Mouse (Mus musculus) testis, adult 2 months (tissue): ENCODE measurements around the gene Nos1. TPM values are rescaled to one million over a fixed set of nuclear protein-coding genes. Genes with fewer than 3 reads are reported as not detected.

Experiments
- H3K27ac ChIP-seq: fragments of 200-500 bp; 2 replicates; pipeline ENCODE4 v1.5.1; 2012; ENCODE audit warnings: low read depth, low read length; ENCODE audit not compliant: control insufficient read depth, insufficient read depth
- H3K27me3 ChIP-seq: fragments of 200-500 bp; 2 replicates; pipeline ENCODE4 v1.6.1; 2012; ENCODE audit warnings: mild to moderate bottlenecking, low read length, moderate library complexity; ENCODE audit not compliant: control insufficient read depth, insufficient read depth
- H3K36me3 ChIP-seq: fragments of 200-500 bp; 2 replicates; pipeline ENCODE4 v1.6.1; 2012; ENCODE audit warnings: mild to moderate bottlenecking, low read length; ENCODE audit not compliant: control insufficient read depth, insufficient read depth
- H3K4me1 ChIP-seq: fragments of 200-500 bp; 2 replicates; pipeline ENCODE4 v1.6.1; 2012; ENCODE audit warnings: low read length; ENCODE audit not compliant: control insufficient read depth, insufficient read depth
- H3K4me3 ChIP-seq: fragments of 200-500 bp; 2 replicates; pipeline ENCODE4 v1.5.1; 2012; ENCODE audit warnings: low read depth, mild to moderate bottlenecking, low read length, moderate library complexity, mixed read lengths; ENCODE audit not compliant: control insufficient read depth
- CTCF ChIP-seq: fragments of 200-500 bp; IDR thresholded peaks from 2 replicates; pipeline ENCODE4 v1.5.1; 2012; ENCODE audit warnings: low read depth, mild to moderate bottlenecking, inconsistent platforms, low read length, moderate library complexity; ENCODE audit not compliant: control insufficient read depth, insufficient read depth, insufficient replicate concordance
- POLR2A ChIP-seq: fragments of 200-500 bp; IDR thresholded peaks from 2 replicates; pipeline ENCODE4 v1.6.1; 2012; ENCODE audit warnings: low read depth, mild to moderate bottlenecking, inconsistent platforms, low read length, moderate library complexity; ENCODE audit not compliant: control insufficient read depth
- polyA plus RNA-seq: library from polyadenylated mRNA; depleted of rRNA; stranded (reverse); fragments of >200 nt; gene quantifications from 2 replicates; pipeline ENCODE4 v1.2.3, GENCODE M21; 2012

Nos1 gene
- polyA plus RNA-seq, 1 experiment, result 0.94 TPM

DNA sequence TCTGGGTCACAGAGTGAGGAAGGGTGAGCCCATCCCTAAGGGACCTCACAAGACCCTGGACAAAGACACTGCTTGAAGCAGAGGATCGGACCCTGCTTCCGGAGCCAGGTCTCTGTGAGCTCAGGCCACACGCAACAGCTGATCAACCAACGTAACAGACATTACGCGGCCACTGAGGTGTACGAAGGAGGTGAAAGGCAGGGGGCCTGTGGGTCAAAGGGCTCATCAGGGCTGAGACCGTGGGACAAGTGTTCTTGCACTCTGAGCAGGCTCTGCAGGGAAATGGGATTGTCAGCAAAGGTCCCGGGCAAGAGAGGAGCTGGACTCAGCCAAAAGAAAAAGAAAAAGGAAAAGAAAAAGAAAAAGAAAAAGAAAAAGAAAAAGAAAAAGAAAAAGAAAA, 186.1 kb downstream of the Nos1 start:
- Histone ChIP-seq H3K4me1 (no peaks in the 10 kb centered on the region; the same call in 1 of the 2 replicates), H3K4me3 (no peak overlapping the region), H3K36me3 (no peaks in the 10 kb centered on the region), H3K27me3 (no peaks in the 10 kb centered on the region), H3K27ac (peak overlapping the region; percentile 7; the same call in 1 of the 2 replicates)
- no peak for TF ChIP-seq CTCF
- TF ChIP-seq POLR2A, result no peak

- H3K27ac ChIP-seq, result 0 out of 2 replicates have a peak overlapping the region, but pooled peaks have one; percentile 37
- no peaks in the 10 kb centered on the region for H3K27me3 ChIP-seq
- H3K36me3 ChIP-seq, result no peaks in the 10 kb centered on the region
- no peak overlapping the region for H3K4me3 ChIP-seq
- TF ChIP-seq CTCF, result no peak
- TF ChIP-seq POLR2A, result no peak
- H3K4me1 ChIP-seq, result no peaks in the 10 kb centered on the region; the same call in 1 of the 2 replicates
Measured at GRCm38 (mm10) chr5:117967659-117968069, 186.8 kb downstream of the Nos1 start.

- no peaks in the 10 kb centered on the region; the same call in 1 of the 2 replicates for H3K4me1 ChIP-seq
- peak overlapping the region; percentile 57; the same call in 1 of the 2 replicates for H3K27ac ChIP-seq
- TF ChIP-seq POLR2A, result no peak
- TF ChIP-seq CTCF, result no peak
- H3K27me3 ChIP-seq, result no peaks in the 10 kb centered on the region
- H3K4me3 ChIP-seq, result no peak overlapping the region
- no peaks in the 10 kb centered on the region for H3K36me3 ChIP-seq
Measured at GRCm38 (mm10) chr5:117969681-117970427, 189.0 kb downstream of the Nos1 start.

DNA sequence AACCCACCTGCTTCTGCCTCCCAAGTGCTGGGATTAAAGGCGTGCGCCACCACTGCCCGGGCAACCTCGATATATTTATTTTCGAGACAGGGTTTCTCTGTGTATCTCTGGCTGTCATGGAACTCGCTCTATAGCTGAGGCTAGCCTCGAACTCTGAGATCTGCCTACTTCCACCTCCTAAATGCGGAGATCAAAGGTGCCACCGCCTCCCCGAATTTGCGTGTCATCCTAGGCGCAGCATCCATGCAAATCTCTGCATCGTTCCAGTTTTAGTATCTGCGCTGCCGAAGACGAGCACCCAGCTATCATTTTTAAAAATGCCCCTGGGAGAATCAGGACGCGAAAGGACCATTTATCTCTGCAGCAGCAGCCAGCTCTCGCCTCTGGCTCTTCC, 195.4 kb downstream of the Nos1 start:
- no peak for TF ChIP-seq POLR2A
- TF ChIP-seq CTCF, result no peak
- H3K36me3 ChIP-seq, result no peaks in the 10 kb centered on the region
- peak overlapping the region; percentile 39 for H3K4me3 ChIP-seq
- H3K4me1 ChIP-seq, result peaks cover 3% of the 10 kb centered on the region
- H3K27me3 ChIP-seq, result no peaks in the 10 kb centered on the region
- peak overlapping the region; percentile 2; the same call in 1 of the 2 replicates for H3K27ac ChIP-seq

GRCm38 (mm10) chr5:117976657-117977500, 196.0 kb downstream of the Nos1 start, which contains the start of gene Fbxo21:
Gene Fbxo21, plus strand, starts transcription at chr5:117976730.
- Histone ChIP-seq H3K36me3 (no peaks in the 10 kb centered on the region), H3K4me3 (peak within 1 kb of the TSS; percentile 95), H3K27me3 (no peaks in the 10 kb centered on the region), H3K4me1 (peaks cover 3% of the 10 kb centered on the region), H3K27ac (peak within 1 kb of the TSS; percentile 83)
- TF ChIP-seq POLR2A, result peak; percentile 88
- no peak for TF ChIP-seq CTCF

DNA sequence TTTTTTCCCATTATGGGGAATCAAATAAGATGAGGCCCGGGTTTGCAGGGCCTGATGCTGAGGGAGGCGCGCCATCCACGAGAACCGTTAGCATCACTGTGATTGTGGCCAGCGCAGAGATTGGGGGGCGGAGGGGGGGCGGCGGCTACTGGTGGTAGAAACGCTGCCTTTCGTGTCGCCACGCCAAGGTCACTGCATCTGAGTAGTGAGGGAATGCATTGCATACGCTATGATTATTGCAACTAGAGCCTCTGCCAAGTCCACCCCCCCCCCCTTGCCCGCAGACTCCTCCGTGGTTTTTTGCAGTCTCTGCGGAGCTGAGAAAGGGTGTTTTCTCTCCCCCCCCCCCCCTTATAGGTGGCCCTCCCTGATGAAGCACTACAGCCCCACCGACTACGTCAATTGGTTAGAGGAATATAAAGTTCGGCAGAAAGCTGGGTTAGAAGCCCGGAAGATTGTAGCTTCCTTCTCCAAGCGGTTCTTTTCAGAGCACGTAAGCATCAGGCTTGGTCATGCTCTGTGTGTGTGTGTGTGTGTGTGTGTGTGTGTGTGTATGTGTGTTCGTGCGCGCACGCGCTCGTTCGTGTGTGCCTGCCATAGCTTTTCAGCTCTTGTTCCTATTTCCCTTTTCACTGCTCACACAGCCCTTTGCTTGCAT, 196.8 kb downstream of the Nos1 start:
- H3K27me3 ChIP-seq, result no peaks in the 10 kb centered on the region
- peak overlapping the region; percentile 95 for H3K4me3 ChIP-seq
- H3K27ac ChIP-seq, result peak overlapping the region; percentile 79
- TF ChIP-seq CTCF, result no peak
- TF ChIP-seq POLR2A, result no peak
- peaks cover 3% of the 10 kb centered on the region for H3K4me1 ChIP-seq
- H3K36me3 ChIP-seq, result no peaks in the 10 kb centered on the region
